Mouse (Mus musculus) B cell, adult 2 months (primary cell): ENCODE results near the gene Hba-x.
"Not testable (repeated sequence)": the region's sequence is repeated elsewhere in the genome, so short reads cannot be mapped to it uniquely, and the experiment has no call there.

Experiments used
- DNase-seq, 2 experiments: peaks; one replicate each; pipeline ENCODE4 v3.0.0; 2022

Hba-x gene

GRCm38 (mm10) chr11:32250880-32251763, 25.1 kb upstream of the Hba-x start:
- no peak for DNase-seq

GRCm38 (mm10) chr11:32253121-32253520, 23.1 kb upstream of the Hba-x start:
- no peak for DNase-seq

- no peak for DNase-seq
Observed at GRCm38 (mm10) chr11:32256146-32256545, 20.1 kb upstream of the Hba-x start.

GRCm38 (mm10) chr11:32256566-32256965, 19.6 kb upstream of the Hba-x start:
- DNase-seq, result no peak

GRCm38 (mm10) chr11:32262674-32263415, 13.4 kb upstream of the Hba-x start:
- DNase-seq, result no peak

GRCm38 (mm10) chr11:32265117-32265738, 11.0 kb upstream of the Hba-x start:
- DNase-seq, result no peak

GRCm38 (mm10) chr11:32266194-32266593, 10.0 kb upstream of the Hba-x start:
- DNase-seq, result no peak

GRCm38 (mm10) chr11:32266776-32267175, 9.4 kb upstream of the Hba-x start:
- DNase-seq, result no peak

- peak; percentile 95 for DNase-seq
Observed at GRCm38 (mm10) chr11:32267188-32267884, 8.9 kb upstream of the Hba-x start, which contains the start of gene Nprl3. Nprl3 (minus strand) TSS chr11:32267707.

GRCm38 (mm10) chr11:32267964-32268363, 8.2 kb upstream of the Hba-x start:
- peak in 1 of 2 experiments; percentile 1 for DNase-seq

GRCm38 (mm10) chr11:32268952-32269351, 7.2 kb upstream of the Hba-x start:
- DNase-seq, result no peak

GRCm38 (mm10) chr11:32271178-32271577, 5.0 kb upstream of the Hba-x start:
- no peak for DNase-seq

GRCm38 (mm10) chr11:32277736-32278457, 1.7 kb downstream of the Hba-x start:
- no peak for DNase-seq

- no peak for DNase-seq
Observed at GRCm38 (mm10) chr11:32278458-32278957, 2.3 kb downstream of the Hba-x start.

GRCm38 (mm10) chr11:32280646-32281045, 4.4 kb downstream of the Hba-x start:
- no peak for DNase-seq

- no peak for DNase-seq
Observed at GRCm38 (mm10) chr11:32281416-32282144, 5.4 kb downstream of the Hba-x start.

- not testable (repeated sequence) for DNase-seq
Observed at GRCm38 (mm10) chr11:32283091-32283777, 7.0 kb downstream of the Hba-x start, which contains the start of gene Hba-a1. Hba-a1 (plus strand) TSS chr11:32283511.

- not testable (repeated sequence) for DNase-seq
Observed at GRCm38 (mm10) chr11:32284582-32284981, 8.4 kb downstream of the Hba-x start.

- DNase-seq, result no peak
Observed at GRCm38 (mm10) chr11:32285031-32285775, 9.0 kb downstream of the Hba-x start.

- not testable (repeated sequence) for DNase-seq
Observed at GRCm38 (mm10) chr11:32285887-32286286, 9.7 kb downstream of the Hba-x start.
